Mouse (Mus musculus) CH12F3 (cell line): ENCODE results near the gene Adat1.

Experiments
- in situ Hi-C: fragments of 300-500 bp; cut with MboI; formaldehyde crosslinking; loops from 2 replicates; pipeline ENCODE4 v1.14.3; 2020; ENCODE audit warnings: low sequenced_read_pairs

The Adat1 gene

DNA sequence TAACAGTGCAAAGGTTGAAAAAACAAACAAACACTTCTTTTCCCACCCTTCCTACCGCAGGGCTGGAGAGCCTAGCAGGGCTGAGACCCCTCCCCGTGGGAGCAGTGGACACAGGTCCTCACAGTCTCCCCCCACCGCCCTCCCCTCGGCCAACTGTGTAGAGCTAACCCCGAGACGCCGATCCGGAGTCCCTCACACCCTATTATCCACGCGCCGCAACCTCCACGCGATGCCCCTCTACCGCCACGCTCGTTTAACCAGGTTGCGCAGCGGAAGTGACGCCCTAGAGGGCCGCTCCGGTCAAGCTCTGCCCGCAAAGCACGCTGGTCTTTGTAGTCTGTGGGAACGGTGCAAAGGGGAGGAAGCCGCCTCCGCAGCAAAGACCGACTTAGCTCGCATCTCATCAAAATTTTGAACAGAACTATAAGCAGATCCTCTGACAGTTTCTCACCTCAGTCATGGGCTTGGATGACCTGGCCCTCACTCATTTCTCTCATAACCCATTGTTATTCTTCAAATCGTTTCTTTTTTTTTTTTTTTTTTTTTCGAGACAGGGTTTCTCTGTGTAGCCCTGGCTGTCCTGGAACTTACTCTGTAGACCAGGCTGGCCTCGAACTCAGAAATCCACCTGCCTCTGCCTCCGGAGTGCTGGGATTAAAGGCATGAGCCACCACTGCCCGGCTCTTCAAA is at the start of gene Adat1:
Gene Adat1 (minus strand): TSS at position 290 of the 690 bp plus-strand sequence.
- in situ Hi-C loops = no loop called here

DNA sequence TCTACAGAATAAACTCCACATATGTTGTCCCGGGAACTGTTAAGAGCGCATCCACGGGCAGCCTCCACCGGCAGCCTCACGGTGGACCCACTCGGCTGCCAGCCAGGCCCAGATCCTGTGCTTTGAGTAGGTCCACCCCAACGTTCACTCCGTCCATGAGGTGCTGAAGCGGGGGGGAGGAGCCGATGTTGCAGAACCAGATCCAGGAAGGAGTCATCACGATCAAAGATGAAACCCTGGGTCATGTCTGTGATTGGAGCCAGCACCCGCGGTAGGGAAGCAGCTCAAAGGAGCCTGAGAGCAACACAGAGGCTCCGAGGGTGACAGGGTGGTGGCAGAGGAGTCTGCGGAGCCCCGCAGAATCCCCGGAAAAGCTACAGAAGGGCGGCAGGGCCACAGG is 45.4 kb upstream of the Adat1 start:
- in situ Hi-C loops = no loop called here

DNA sequence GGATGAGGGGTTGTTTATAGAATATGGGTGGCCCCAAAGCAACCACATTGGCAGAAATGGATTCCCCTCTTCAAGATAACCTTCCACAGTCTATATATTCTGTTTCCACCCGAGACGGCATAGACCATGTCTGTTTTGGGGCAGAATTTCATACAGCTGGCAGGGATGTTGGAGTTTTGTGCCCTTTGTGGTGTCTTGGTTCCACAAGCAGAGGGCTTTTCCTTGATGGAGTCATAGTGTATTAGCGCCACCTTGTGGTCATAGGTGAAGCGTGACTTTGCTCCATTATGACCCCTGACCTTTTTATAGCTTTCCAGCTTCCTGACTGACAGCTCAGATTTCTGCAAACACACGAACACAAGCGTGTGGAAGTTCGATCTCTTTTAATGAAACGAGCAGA is 42.5 kb upstream of the Adat1 start:
- in situ Hi-C loops = no loop called here

DNA sequence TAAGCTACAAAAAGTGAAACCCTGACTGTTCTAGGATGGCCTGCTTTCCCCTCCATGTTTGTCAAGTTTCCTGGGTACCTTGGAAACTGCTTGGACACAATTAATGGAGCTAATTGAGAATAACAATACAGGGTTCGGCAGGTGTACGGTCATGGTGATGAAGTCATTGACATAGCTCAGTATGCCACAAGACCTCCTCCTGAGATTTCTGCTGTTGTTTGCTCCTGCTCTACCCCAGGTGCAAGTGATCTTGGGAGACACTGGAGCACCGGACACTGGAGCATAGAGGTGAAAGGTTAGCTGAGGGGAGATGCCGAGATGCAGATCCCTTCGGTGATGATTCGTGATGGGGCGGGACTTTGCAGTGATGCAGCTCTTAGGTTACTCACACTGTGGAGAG is 41.0 kb upstream of the Adat1 start:
- in situ Hi-C loops = no loop called here

DNA sequence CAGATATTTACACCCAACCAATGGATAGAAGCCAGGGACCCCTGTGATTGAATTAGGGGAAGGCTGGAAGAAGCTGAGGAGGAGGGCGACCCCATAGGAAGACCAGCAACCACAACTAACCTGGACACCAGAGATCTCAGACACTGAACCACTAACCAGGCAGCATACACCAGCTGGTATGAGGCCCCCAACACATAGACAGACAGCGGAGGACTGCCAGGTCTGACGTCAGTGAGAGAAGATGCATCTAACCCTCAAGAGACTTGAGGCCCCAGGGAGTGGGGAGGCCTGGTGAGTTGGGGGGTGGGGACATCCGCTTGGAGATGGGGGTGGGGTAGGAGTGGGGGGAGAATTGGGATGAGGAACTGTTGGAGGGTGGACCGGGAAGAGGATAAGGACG is 38.6 kb upstream of the Adat1 start:
- in situ Hi-C loops = no loop called here

DNA sequence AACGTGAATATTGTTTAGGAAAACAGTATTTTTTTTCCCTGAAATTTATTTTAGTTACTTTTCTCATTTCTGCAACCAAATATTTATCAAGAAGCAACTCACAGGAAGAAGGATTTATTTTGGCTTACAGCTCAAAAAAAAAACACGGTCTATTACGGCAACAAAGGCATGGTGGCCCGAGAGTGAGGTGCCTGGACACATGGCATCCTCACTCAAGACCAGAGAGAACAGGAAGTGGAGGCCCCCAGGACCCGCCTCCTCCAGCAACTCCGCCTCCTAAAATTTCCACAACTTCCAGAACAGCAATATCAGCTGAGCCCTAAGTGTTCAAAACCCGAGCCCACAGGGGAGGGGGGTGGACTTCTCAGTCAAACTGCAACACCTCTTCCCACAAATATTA is 37.4 kb upstream of the Adat1 start:
- in situ Hi-C loops = no loop called here

DNA sequence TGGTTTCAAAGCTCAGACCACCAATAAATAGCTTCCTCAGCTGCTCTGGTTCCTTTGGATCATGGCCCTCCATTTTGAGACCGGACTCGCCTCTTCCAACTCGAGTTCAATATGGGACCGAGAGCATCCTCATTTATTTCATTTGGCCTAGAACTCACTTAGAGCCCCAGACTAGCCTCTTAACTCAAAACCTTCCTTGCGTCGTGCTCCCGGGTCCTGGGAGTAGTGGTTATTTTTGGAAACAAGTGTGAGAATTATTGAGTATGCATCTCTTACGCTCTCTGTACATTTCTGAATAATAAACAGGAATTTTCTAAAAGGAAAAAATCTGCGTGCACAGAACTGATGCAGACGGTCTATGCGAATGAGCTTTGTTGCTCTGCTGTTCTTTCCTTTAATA is 22.8 kb upstream of the Adat1 start, which contains the start of gene Gm6793:
Gene Gm6793 (minus strand): TSS at position 101 of the 400 bp plus-strand sequence.
- in situ Hi-C loops = no loop called here

DNA sequence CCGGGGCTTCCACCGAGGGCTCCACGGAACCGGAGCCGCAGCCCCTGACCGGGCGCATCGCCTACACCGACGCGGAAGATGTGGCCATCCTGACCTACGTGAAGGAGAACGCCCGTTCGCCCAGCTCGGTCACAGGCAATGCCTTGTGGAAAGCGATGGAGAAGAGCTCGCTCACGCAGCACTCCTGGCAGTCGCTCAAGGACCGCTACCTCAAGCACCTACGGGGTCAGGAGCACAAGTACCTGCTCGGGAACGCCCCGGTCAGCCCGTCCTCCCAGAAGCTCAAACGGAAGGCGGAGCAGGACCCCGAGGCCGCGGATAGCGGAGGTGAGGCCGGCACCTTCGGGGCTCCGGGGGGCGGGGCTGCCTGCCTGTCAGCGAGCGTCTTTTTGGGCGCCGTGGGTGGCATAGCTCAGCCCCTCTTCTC is 19.7 kb upstream of the Adat1 start:
- in situ Hi-C loops = no loop called here

DNA sequence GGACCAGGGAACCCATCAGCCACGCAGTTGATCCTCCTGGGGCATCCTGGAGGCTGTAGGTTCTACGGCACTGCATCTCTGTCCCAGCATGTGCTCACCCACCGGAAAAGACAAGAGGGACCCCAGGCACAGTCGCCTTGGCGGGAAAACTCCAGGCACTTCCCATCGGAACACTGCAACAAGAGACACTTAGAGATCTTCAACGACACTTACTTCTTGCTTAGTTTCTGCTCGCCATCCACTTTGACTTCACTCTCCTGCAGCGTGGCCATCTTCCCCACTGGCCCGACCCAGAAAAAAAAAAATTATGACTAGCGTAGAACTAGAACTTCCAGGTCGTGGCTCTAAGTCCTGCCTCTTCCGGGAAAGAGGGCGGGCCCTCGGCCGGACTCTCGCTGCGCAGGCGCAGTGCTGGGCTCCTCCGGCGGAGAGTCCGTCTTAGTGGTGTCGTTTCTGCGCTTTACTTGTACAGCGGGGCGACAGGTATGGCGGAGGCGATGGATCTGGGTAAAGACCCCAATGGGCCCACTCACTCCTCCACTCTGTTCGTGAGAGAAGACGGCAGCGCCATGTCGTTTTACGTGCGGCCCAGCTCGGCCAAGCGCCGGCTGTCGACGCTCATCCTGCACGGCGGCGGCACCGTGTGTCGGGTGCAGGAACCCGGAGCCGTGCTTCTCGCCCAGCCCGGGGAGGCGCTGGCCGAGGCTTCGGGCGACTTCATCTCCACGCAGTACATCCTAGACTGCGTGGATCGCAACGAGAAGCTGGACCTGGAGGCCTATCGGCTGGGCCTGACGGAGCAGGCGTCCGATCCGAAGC is 19.1 kb upstream of the Adat1 start, which contains the start of the genes Kars and Terf2ip:
Gene Kars (minus strand): TSS at position 327 of the 819 bp plus-strand sequence.
Gene Terf2ip (plus strand): TSS at position 402 of the 819 bp plus-strand sequence.
- in situ Hi-C loops = no loop called here

DNA sequence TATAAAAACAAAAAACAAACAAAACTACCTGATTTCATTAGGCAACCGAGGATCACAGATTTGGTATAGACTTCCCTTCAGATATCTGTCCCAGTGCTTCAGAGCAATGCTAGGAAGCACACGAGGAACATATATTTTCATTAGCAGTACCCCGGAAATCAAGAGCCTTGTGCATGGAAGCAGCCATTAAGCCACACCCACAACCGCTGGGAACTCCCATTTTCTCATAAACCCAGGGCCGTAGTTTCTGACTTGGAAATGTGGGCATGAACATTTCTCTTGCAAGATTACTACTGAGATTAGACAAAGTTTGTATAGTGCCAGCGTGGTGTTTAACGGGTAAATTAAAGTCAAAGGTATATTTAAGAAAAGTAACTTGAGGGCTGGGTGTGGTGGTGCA is 17.5 kb upstream of the Adat1 start:
- in situ Hi-C loops = no loop called here

DNA sequence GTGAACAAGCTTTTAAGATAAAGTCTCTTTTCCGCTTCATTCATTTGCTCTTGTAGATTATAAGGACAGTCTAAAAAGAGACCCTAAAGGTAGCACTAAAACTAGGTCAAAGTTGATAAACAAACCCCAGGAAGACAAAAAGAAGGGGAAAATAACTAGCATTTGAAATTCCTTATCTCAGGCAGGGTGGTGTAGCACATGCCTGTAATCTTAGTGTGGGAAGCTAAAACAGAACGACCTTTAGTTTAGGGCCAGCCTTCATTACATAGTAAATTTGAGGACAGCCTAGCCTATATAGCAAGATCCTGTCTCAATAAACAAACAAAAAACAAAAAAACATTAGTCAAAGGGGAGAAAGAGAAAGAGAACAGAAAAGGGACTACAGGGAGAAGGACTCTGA is 15.6 kb upstream of the Adat1 start:
- in situ Hi-C loops = no loop called here

DNA sequence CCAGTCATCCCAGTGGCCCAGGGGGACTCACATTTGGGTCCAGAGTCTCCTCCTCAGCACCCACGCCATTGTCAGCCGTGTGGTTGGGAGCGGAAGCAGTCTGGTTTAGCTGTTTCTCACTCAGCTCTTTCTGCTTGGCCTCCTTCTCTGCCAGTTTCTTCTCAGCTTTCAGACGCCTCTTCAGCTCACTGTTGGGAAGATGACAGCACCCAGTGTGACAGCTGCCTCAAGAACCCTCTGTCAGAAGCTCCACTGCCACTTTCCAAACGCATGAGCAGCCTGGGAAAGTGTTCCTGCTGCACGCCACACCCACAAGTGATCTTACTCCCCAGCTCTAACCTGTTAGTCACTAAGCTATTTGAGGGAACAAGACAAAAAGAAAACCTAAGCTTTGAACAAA is 13.5 kb upstream of the Adat1 start:
- in situ Hi-C loops = no loop called here

DNA sequence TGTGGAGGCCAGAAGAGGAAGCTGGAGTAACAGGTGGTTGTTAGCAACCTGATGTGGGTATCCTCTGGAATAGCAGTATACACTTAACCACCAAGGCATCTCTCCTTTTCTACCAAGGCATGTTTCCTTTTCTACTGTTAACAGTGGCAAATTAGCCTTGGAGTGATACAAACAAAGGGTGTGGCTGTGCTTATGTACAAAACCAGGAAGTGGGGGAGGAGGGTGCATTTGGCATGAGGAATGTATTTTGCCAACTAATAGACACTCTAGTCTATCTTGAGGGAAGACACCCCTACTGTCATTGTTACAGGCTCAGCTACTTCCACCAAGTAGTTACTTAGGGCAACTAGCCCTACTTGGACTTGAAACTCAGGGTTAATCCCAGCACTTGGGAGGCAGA is 12.7 kb upstream of the Adat1 start:
- in situ Hi-C loops = no loop called here

DNA sequence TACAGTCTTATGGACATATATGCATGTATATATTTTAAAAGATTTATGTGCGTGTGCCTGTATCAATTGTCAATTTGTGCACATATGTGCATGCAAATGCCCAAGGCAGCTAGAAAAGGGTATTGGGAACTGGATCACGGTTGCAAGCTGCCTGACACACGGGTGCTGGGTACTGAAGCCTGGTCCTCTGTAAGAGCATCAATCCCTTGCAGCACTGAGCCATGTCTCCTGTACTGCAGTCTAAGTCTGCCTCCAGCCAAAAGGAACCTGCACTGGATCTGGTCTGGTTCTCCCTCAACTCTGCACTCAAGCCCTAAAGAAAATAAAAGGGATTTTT is 569 bp upstream of the Adat1 start:
- in situ Hi-C loops = no loop called here

DNA sequence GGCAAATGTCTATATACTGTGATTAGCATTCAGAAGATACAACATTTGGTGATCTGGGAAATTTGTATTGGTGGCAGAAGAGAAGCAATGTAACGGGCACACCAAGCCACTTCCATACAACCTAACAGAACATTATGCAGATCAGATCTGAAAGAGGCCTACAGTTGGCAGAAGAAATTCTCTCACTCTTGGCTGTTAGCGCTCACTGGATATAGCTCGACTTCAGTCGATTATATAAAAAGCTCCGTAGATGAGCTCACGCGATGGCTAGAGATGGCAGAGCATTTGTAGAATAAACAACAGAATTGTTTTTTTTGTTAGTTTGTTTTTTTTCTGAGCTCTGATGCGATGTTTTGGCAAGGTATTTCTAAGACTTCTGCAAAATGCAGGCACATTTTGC is 824 bp downstream of the Adat1 start:
- in situ Hi-C loops = no loop called here

DNA sequence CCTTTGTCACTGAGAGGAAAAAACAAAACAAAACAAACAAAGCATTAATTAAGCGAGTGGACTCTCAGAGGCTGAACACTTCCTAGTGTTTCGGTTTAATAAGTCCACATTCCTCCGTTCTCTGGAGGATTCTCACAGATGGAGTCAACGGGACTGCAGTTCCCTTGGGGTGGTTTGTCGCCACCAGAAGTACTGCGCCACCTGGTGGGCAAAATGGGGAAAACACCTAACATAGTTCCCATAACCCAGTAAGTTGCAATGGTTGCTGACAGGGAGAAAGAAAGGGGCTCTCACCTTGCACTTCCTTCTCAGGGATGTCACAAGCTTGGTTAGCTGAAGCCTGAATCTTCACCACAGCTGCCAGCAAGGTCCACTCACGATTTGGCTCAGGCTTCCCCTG is 2.2 kb downstream of the Adat1 start:
- in situ Hi-C loops = no loop called here

DNA sequence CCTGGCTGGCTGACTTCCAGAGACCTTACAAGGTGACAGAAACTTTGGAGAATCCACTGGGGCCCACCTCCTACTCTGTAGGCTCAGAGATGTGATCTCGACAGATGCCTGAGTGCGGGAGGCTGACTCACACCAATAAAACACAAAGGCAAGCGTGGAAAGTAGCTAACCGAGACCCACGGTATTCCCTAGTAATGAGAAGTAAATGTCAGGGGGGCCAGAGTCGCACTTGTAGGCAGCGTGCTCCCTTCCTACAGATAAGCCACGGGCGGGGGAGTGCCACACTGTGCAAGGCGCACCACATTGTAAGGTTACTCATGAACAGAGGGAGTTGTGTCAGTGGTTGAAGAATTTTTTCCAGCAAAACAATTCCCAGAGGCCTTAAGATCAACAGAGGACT is 7.6 kb downstream of the Adat1 start:
- in situ Hi-C loops = no loop called here

DNA sequence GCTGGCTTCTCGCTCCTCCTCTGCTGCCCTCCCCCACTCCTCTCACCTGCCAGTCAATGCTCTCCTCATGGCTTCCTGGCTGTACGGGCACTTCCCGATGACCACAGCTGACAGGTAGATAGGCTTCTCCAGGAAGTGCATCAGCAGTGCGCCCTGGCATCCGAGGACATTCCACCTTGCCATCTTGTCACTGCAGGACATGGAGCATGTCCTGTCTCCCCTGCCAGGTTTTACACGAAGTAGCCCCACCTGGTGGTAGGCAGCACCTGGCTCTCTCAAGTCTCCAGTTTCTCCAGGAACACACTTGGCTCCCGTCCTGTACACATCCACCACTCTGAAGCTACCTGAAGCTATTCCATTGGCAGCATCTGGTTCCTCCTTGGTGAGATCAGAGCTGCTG is 10.0 kb downstream of the Adat1 start:
- in situ Hi-C loops = no loop called here

DNA sequence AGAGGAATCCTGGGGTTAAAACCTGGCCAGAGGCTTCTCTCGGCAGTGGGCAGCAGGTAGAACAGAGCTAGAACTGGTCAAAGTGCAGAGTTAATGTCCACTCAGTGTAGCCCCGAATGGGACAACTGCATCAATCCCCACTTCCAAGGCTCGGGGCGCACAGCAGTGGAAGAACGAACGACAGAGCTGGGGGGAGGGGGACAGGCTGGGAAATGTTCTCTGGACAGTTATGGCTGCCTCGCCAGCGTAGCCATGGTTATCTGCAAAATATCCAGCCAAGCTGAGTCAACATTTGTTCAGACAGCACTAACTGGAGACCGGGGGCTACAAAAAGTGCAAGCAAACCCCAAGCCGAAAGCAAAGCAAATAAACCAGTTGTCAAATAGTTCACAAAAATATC is 14.0 kb downstream of the Adat1 start:
- in situ Hi-C loops = no loop called here

DNA sequence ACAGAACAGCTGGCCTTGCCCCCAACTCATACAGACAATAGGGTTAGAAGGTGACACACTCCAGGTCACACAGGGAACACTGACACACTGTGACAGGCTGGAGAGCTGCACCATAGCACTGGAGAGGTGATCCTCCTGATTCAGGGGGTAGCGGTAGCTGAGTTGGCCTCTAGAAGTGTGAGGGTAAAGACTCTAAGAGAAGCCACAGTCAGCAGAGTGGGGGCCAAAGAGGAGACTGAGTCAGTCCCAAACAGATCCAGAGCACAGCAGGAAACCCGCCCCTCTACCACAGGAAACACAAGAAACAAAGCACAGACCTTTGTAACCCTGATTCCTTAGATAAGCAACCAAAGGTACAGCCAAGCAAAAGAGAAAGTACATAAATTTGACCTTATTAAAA is 15.8 kb downstream of the Adat1 start:
- in situ Hi-C loops = no loop called here

DNA sequence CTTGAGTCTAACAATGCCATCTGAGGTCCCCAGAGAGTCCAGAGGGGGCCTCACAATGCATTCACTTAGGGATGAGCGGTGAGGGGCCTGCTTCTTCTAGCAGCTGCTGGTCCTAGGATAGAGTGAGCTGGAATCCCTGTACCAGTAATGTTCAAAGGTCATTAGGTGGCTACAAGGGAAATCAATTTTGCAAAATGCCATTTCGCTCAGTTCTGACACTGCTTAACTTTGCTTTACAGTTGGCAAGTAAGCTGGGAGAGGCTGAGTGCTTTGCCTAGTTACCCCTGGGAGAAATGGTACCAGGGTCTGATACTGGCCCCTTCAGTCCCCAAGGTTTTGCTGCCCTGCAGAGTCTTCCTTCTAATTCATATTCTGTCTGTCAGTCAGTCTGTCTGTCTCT is 16.4 kb downstream of the Adat1 start:
- in situ Hi-C loops = no loop called here

DNA sequence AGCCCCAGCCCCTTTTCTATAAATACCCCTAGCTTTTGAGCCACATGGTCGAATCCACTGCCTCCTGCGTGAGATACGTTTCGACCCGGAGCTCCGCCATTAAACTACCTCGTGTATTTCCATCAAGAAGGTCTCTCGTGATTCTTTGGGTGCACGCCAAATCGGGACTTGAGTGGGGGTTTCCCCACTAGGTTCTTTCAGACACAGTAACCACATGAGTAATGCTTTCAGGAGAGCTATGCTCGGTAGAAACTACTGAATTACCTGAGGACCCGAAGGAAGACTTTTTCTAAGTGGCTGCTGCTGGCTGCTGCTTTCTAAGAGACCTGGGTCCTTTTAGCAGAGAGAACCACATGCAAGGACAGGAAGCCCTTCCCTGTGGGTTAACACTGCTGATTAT is 18.0 kb downstream of the Adat1 start:
- in situ Hi-C loops = no loop called here
